Mouse (Mus musculus) right cerebral cortex, postnatal 10 days (tissue): ENCODE measurements around the gene Slc5a2.

Experiments
- DNase-seq, 2 experiments: peaks; one replicate each; pipeline ENCODE4 v3.0.0; 2021; ENCODE audit warnings: low spot score in 2 of 2

Gene Slc5a2

GRCm38 (mm10) chr7:128251946-128252345 is 13.5 kb upstream of the Slc5a2 start:
- no peak for DNase-seq

DNA sequence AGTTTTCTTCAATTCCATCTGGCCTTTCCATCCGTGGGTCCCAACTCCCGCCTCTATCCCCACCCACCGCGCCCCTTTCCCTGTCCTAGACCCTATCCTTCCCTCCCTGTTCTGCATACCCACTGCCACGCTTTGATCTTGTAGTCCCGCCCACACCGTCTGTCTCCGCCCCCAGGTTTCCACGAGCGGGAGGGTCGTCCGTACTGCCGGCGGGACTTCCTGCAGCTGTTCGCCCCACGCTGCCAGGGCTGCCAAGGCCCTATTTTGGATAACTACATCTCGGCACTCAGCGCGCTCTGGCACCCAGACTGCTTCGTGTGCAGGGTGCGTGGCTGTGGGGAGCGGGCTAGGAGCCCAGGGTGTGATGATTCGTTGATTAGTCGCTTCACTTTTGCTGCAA is 12.8 kb upstream of the Slc5a2 start:
- peak; percentile 83 to 87 for DNase-seq

- DNase-seq, result no peak
These were observed 10.5 kb upstream of the Slc5a2 start for GRCm38 (mm10) chr7:128254978-128255377.

GRCm38 (mm10) chr7:128255757-128256156 is 9.7 kb upstream of the Slc5a2 start:
- no peak for DNase-seq

DNA sequence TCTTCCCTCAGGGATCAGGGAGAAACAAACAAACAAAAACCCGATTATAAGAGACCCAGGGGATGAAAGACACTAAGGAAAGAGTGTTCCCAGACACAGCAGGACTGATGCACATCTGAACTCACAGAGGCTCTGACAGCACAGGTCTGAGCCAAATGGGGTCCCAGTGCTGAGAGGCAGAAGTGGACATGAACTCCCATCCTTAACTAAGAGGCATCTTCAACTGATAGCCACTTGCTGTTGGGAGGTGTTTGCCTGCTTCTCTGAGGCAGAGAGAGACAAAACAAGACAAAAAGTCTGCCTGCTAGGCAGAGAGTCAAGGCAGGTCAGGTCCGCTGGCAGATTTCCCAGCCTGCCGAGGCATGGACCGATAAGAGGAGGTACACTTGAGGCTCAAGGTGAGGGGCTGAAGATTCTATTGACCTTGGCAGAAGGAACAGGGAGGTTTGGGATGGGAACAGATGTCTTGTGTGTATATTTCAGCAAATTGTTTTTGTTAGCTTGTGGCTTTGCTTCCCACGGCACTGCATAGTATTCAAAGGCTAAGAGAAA is 8.6 kb upstream of the Slc5a2 start:
- no peak for DNase-seq

- no peak for DNase-seq
These were observed 599 bp downstream of the Slc5a2 start for GRCm38 (mm10) chr7:128266056-128266455.

DNA sequence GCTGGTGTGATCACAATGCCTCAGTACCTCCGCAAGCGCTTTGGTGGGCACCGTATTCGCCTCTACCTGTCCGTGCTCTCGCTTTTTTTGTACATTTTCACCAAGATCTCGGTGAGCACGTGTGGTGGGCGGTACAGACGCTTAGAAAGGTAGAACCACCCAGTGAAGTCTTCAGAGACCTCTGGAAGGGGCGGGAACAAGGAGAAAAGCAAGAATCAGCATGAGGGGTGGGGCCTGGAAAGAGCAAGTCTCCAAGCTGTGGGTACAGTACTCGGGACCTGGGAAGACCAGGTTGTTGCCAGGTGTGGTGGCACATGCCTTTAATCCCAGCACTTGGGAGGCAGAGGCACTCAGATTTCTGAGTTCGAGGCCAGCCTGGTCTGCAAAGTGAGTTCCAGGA is 1.9 kb downstream of the Slc5a2 start:
- no peak for DNase-seq

DNA sequence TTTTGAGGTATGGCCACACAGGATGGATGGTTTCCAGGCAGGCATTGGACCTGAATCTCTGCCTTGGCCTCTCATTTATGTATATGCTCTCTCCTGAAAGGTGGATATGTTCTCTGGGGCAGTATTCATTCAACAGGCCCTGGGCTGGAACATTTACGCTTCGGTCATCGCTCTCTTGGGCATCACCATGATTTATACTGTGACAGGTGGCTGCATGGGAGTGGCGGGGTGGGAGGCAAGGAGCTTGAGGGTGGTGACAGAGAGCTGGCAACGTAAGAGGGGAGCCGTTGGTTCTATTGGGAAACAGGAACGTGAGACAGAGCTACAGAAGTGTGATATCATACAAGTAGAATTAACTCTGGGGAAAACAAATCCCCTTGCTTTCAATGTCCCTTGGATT is 2.4 kb downstream of the Slc5a2 start:
- no peak for DNase-seq

GRCm38 (mm10) chr7:128270431-128270850 is 5.0 kb downstream of the Slc5a2 start:
- DNase-seq, result no peak

- DNase-seq, result no peak
These were observed 6.0 kb downstream of the Slc5a2 start for GRCm38 (mm10) chr7:128271496-128271895.

- no peak for DNase-seq
These were observed 10.6 kb downstream of the Slc5a2 start for GRCm38 (mm10) chr7:128276051-128276450.

- no peak for DNase-seq
These were observed 14.3 kb downstream of the Slc5a2 start for GRCm38 (mm10) chr7:128279750-128280149.

DNA sequence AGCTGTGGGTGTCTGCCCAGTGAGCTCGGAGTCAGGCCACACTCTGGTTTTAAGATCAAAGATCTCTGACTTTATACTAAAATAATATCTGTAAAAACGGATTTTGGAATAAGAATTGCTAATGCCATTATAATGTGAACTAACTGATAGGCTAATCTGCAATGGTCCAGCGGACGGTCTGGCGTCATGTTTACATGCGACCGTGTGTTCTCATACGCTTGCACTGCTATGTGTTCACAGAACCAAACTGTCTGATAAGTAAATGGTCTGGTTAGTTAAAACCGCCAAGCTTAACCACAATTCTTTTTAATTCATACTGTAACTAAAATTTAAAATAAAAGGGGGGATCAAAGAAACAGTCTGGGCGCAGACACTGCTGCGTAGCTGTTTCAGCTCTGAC is 16.3 kb downstream of the Slc5a2 start:
- no peak for DNase-seq

GRCm38 (mm10) chr7:128282532-128283244 is 17.2 kb downstream of the Slc5a2 start:
- no peak for DNase-seq

DNA sequence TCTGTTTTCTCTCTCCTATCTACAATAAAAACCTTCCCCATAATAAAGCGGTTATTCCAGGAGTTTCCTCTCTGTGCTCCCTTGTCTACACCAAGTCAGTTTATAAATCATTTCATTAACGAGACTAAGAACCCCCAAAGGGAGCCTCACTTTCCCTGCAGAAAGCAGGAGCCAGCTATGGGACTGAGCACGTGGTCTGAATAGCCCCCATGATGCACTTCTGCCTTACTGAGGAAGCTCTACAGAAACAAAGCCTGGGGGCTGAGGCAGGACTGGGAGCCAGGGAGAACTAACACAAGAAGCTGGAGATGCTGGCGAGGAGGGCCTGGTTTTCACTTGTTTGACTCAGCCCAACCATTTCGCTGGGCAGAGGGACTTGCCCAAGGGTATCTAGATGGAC is 18.6 kb downstream of the Slc5a2 start:
- no peak for DNase-seq

DNA sequence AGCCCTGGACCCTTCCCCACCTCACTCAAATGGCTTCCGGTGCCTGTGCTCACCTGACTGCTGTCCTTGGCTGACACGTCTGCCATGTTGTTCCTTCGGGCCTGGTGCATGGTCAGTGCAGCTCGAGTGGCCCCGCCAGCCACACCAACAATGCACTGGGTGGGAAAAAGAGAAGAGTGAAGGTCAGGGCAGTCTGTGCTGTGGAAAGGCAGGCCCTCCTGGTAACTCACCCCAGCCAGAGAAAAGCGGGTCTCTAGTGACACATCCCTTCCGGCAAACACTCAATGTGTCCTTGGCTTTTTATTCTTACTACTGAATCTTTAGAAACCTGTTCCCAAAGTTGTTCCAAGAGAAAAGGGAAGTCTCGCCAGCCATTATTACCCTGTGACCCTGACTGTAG is 19.6 kb downstream of the Slc5a2 start:
- DNase-seq, result no peak

DNA sequence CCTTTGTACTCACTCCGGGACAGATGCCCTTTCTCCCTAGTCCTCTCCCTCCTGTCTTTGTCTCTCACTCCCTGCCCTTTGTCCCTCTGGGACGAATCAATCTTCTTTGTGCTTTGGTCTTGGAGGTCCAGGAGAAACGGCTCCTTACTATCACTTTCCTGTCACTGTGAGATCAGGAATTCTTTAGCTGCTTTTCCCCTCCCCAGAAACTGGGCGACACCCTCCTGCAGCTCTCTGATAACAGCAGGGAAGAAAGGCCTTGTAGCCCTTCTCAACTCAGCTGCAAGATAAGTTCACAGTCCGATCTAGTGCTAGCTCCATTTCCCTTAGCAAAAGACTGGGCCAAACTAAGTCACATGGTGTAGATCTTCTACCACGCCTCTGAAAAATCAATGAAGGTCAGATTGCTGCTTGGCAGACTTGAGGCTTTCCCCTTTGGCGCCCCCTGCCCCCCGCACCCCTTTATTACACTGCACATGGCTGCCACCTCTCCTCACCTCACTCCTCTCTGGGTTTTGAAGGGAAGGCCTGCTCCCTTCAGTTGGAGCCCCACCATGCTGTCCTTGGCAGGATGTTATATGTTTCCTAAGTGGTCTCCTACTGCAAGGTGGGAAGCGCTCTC is 23.6 kb downstream of the Slc5a2 start:
- DNase-seq, result no peak

DNA sequence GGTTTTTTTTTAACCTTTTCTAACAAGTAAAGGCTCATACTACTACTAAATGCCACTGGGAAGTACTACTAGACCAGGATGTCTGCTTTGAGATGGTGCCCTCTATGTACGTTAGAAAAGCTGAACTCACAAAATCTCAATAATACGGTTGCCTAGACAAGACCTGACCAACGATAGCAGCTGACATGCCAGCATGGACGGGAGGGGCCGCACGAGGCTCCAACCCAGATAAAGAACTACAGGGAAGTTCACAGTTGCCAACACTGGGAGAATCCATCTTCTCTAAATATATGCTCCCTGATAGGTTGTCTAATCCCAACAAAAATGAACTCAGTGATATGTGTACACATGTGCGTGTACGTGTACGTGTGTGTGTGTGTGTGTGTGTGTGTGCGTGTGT is 29.3 kb downstream of the Slc5a2 start:
- DNase-seq, result no peak

DNA sequence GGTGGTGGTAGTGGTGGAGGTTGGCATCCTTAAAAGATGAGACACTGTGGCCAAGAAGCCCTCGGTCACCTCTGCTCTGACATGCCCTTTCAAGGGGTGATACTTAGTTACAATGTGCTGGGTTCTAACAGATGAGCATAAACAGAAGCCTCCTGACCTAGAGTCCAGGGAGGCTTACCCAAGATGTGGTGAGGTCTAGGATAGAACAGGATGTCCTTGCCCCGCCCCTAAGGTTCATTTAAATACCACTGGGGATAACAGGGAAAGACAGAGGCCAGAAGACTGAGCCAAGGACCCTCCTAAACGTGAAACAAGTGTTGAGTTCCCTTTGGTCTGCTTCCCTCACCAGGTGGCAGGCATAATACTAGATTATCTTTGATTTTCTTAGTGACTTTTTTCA is 31.1 kb downstream of the Slc5a2 start:
- no peak for DNase-seq

GRCm38 (mm10) chr7:128297291-128297616 is 31.8 kb downstream of the Slc5a2 start:
- DNase-seq, result no peak

DNA sequence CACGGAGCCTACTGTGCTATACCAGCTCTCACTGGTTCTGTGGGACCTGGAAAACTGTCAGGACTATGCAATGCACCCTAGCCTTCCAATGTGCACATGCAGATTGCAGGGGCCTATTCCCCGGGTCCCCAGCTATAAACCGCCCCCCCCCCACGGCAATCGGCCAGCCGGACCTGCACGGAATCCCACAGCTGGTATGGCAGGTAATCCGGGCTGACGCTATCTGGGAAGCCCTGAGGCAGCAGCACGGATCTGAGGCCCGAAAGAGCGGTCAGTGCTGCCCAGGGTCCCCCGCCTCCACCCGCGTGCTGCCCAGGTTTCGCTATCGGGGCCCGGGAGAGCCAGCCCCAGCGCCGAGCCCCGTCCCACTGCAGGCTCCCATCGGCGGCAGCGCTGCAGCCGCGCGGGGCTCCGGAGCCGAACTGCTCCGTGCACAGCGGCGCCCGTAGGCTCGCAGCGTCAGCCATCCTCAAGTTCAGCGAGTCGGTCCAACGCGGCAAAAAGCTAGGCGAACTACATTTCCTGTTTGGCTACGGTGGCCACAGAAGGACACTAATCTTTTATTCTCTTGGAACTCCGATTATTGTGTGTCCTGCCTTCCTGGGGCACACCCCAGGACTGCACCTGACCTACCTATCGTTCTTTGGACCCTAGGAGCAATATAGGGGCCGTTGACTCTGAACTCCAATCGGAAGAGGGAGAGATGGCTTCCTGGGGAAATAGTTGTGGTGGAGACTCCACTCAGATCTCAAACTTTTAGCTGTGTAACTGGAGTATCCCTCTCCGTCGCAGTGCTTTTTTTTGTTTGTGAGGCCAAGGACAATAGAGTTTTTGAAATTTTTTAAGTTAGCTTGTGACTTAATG is 32.4 kb downstream of the Slc5a2 start, which contains the start of gene BC017158:
BC017158 (minus strand) TSS at position 554 of the 864 bp plus-strand sequence.
- peak; percentile 74 to 75 for DNase-seq
